Mouse (Mus musculus) CH12F3 (cell line): ENCODE measurements around the gene Klhdc8b.

Source experiments
- in situ Hi-C: fragments of 300-500 bp; cut with MboI; formaldehyde crosslinking; loops from 2 replicates; pipeline ENCODE4 v1.14.3; 2020; ENCODE audit warnings: low sequenced_read_pairs

The Klhdc8b gene

GRCm38 (mm10) chr9:108451519-108452160 is 9.7 kb downstream of the Klhdc8b start:
- in situ Hi-C loops, result no loop called here

- in situ Hi-C loops, result no loop called here
Observed at GRCm38 (mm10) chr9:108451170-108451493, 10.2 kb downstream of the Klhdc8b start.

- in situ Hi-C loops, result no loop called here
Observed at GRCm38 (mm10) chr9:108450292-108451169, 10.8 kb downstream of the Klhdc8b start.

- in situ Hi-C loops, result no loop called here
Observed at GRCm38 (mm10) chr9:108449860-108450259, 11.5 kb downstream of the Klhdc8b start.

GRCm38 (mm10) chr9:108445125-108445524 is 16.3 kb downstream of the Klhdc8b start:
- in situ Hi-C loops, result no loop called here

GRCm38 (mm10) chr9:108441236-108441919 is 20.0 kb downstream of the Klhdc8b start:
- in situ Hi-C loops, result no loop called here

GRCm38 (mm10) chr9:108440485-108440884 is 20.9 kb downstream of the Klhdc8b start:
- in situ Hi-C loops, result no loop called here

GRCm38 (mm10) chr9:108439176-108439575 is 22.2 kb downstream of the Klhdc8b start:
- in situ Hi-C loops, result no loop called here

- in situ Hi-C loops, result no loop called here
Observed at GRCm38 (mm10) chr9:108436182-108436581, 25.2 kb downstream of the Klhdc8b start, which contains the start of gene BC048562. TSS of gene BC048562 (plus strand) at chr9:108436482.

GRCm38 (mm10) chr9:108431431-108432067 is 29.8 kb downstream of the Klhdc8b start:
- in situ Hi-C loops, result no loop called here

GRCm38 (mm10) chr9:108428384-108428783 is 33.0 kb downstream of the Klhdc8b start, which contains the start of gene Ccdc36:
TSS of gene Ccdc36 (minus strand) at chr9:108428484.
- in situ Hi-C loops, result no loop called here

- in situ Hi-C loops, result no loop called here
Observed at GRCm38 (mm10) chr9:108412221-108412620, 49.2 kb downstream of the Klhdc8b start.

GRCm38 (mm10) chr9:108411381-108411942 is 49.9 kb downstream of the Klhdc8b start:
- in situ Hi-C loops, result no loop called here

GRCm38 (mm10) chr9:108409535-108409934 is 51.8 kb downstream of the Klhdc8b start:
- in situ Hi-C loops, result no loop called here

- in situ Hi-C loops, result no loop called here
Observed at GRCm38 (mm10) chr9:108404451-108404850, 56.9 kb downstream of the Klhdc8b start.

GRCm38 (mm10) chr9:108403081-108403480 is 58.3 kb downstream of the Klhdc8b start:
- in situ Hi-C loops, result no loop called here

- in situ Hi-C loops, result no loop called here
Observed at GRCm38 (mm10) chr9:108401186-108401960, 60.0 kb downstream of the Klhdc8b start.

GRCm38 (mm10) chr9:108398324-108398723 is 63.1 kb downstream of the Klhdc8b start:
- in situ Hi-C loops, result no loop called here
